8 mouse cellular contexts compared by ENCODE assay signal in the genomic region with DNA sequence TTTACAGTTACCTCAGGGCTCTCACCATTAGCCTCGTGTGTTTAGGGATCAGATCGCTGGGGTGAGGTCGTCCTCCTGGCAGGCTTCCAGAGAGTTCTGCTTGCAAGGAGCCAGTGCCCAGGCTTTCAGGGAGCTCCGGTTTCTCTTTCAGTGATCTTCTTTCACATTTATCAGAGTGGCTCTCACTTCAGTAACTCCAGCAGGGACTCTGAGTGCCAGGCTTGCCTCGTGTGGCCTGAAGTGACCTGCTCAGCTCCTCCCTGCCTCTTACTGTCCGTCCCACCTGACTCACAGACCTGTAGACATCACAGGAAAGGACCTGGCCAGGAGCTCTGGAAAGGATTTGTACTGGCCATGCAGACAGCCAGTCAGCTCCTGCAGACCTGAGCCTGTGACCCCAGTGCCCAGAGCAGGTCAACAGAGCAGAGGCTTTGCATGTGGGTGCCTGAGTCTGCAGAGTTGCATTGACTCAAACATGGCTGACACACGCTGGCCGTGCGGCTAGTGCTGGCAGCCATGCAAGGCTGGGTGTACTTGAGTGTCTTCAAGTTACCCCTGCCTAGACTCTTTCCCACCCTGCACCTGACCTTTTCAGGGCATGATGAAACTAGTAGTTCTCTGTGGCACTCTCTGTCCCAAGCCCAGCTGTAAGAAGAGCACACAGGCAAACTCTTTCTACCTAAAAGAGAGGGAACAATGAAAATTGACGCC.
DNase-seq lines count a peak whose midpoint lies in the region; ATAC-seq and TF ChIP-seq lines count a peak whose summit lies in the region.

No protein-coding gene starts in this region.

- 31% methylated on average over 10 of the region's 10 CpGs for WGBS in lung, adult 2 months
- WGBS in kidney, postnatal 0 days = 40% methylated on average over 10 of the region's 10 CpGs

- peaks cover 34% of the 10 kb centered on the region for H3K4me1 ChIP-seq in lung, adult 2 months (ENCODE audit: control insufficient read depth, insufficient read depth, low read length)
- H3K4me1 ChIP-seq in kidney, postnatal 0 days (replicated peaks; ENCODE audit: insufficient read depth, low read length) = peaks cover 18% of the 10 kb centered on the region

- no peaks in the 10 kb centered on the region for H3K27me3 ChIP-seq in kidney, postnatal 0 days (ENCODE audit: insufficient read depth, low read length)

- no peak for TF ChIP-seq CTCF in lung, adult 2 months (IDR thresholded peaks at IDR 0.05; ENCODE audit: insufficient read depth, low read length)
- TF ChIP-seq CTCF in kidney, postnatal 0 days (IDR thresholded peaks at IDR 0.05; ENCODE audit: low read depth) = no peak

- H3K27ac ChIP-seq in kidney, postnatal 0 days = peak overlapping the region; percentile 77

- no peak for TF ChIP-seq POLR2A in lung, adult 2 months (IDR thresholded peaks at IDR 0.05; ENCODE audit: borderline replicate concordance, extremely low read depth, low read depth, low read length)

- H3K9me3 ChIP-seq in kidney, postnatal 0 days (replicated peaks; ENCODE audit: low read length) = no peaks in the 10 kb centered on the region

- H3K9ac ChIP-seq in kidney, postnatal 0 days (ENCODE audit: low read depth, low read length) = no peak overlapping the region

- H3K4me3 ChIP-seq in lung, adult 2 months (replicated peaks; ENCODE audit: extremely low read depth, low read depth, low read length) = no peak overlapping the region
- no peak overlapping the region for H3K4me3 ChIP-seq in kidney, postnatal 0 days (replicated peaks; ENCODE audit: low read depth, low read length)

- no peaks in the 10 kb centered on the region for H3K36me3 ChIP-seq in kidney, postnatal 0 days (ENCODE audit: insufficient read depth, low read length)

- ATAC-seq in kidney, postnatal 0 days (replicated peaks; ENCODE audit: low FRiP score, low read depth) = peak; percentile 64

- no peak overlapping the region for H3K4me2 ChIP-seq in kidney, postnatal 0 days (ENCODE audit: low read length)

- peak; percentile 60 to 80 for DNase-seq in lung, adult 18-20 months
- DNase-seq in lung, adult 2 months = no peak
- DNase-seq in gastrocnemius, postnatal 10 days = peak; percentile 60
- peak; percentile 80 for DNase-seq in kidney, postnatal 0 days (ENCODE audit: low spot score)
- DNase-seq in lung, postnatal 25 days (ENCODE audit: low spot score) = peak; percentile 67
- DNase-seq in adrenal gland, adult 18-20 months (ENCODE audit: low spot score in 2 of 2) = no peak
- DNase-seq in spleen, postnatal 4 days (ENCODE audit: low spot score in 2 of 2) = no peak
- no peak for DNase-seq in left cerebral cortex, adult 9 months (ENCODE audit: low spot score in 2 of 2)

Comparison
In these comparisons a context has a peak if more than half of its experiments do, and no peak if none do; other contexts are left out.
1. DNase-seq: peak in lung, adult 18-20 months (2 of 2), gastrocnemius, postnatal 10 days (single experiment), kidney, postnatal 0 days (single experiment) and lung, postnatal 25 days (single experiment); none in lung, adult 2 months (single experiment), adrenal gland, adult 18-20 months (0 of 2), spleen, postnatal 4 days (0 of 2) and left cerebral cortex, adult 9 months (0 of 2).